ENCODE assay signal across 7 mouse cellular contexts in genomic region chr3:154193189-154193840, GRCm38 (mm10).
DNase-seq lines count a peak whose midpoint lies in the region; ATAC-seq and TF ChIP-seq lines count a peak whose summit lies in the region.

No protein-coding gene starts in this region.

- H3K27me3 ChIP-seq in limb, embryonic 12.5 days: peaks cover 21% of the 10 kb centered on the region
- peaks cover 19% of the 10 kb centered on the region for H3K27me3 ChIP-seq in limb, embryonic 10.5 days (ENCODE audit: low read depth, poor library complexity, severe bottlenecking)
- H3K27me3 ChIP-seq in hindbrain, embryonic 10.5 days (ENCODE audit: insufficient read depth, poor library complexity, severe bottlenecking): no peaks in the 10 kb centered on the region; the same call in none of the 2 replicates
- no peaks in the 10 kb centered on the region for H3K27me3 ChIP-seq in liver, embryonic 13.5 days
- no peaks in the 10 kb centered on the region for H3K27me3 ChIP-seq in midbrain, embryonic 16.5 days (ENCODE audit: control insufficient read depth, insufficient read depth, low read depth, low read length)

- no peak overlapping the region for H3K4me3 ChIP-seq in limb, embryonic 12.5 days (replicated peaks)
- no peak overlapping the region for H3K4me3 ChIP-seq in limb, embryonic 10.5 days
- H3K4me3 ChIP-seq in hindbrain, embryonic 10.5 days: peak overlapping the region; percentile 23
- peak overlapping the region; percentile 34 for H3K4me3 ChIP-seq in liver, embryonic 13.5 days (replicated peaks)
- H3K4me3 ChIP-seq in midbrain, embryonic 16.5 days (ENCODE audit: low read depth, low read length): no peak overlapping the region
- no peak overlapping the region for H3K4me3 ChIP-seq in lung, adult 2 months (replicated peaks; ENCODE audit: extremely low read depth, low read depth, low read length)

- TF ChIP-seq CTCF in lung, adult 2 months (IDR thresholded peaks at IDR 0.05; ENCODE audit: insufficient read depth, low read length): no peak

- 0 out of 2 replicates have a peak overlapping the region, but pooled peaks have one; percentile 15 for H3K4me2 ChIP-seq in limb, embryonic 12.5 days
- peak overlapping the region; percentile 64 for H3K4me2 ChIP-seq in liver, embryonic 13.5 days
- no peak overlapping the region for H3K4me2 ChIP-seq in midbrain, embryonic 16.5 days (ENCODE audit: low read length)

- 46% methylated on average over 10 of the region's 10 CpGs for WGBS in limb, embryonic 12.5 days
- WGBS in limb, embryonic 10.5 days: 55% methylated on average over 10 of the region's 10 CpGs
- WGBS in hindbrain, embryonic 10.5 days: 51% methylated on average over 10 of the region's 10 CpGs
- WGBS in liver, embryonic 13.5 days (ENCODE audit: insufficient replicate concordance): 39% methylated on average over 10 of the region's 10 CpGs
- WGBS in midbrain, embryonic 16.5 days: 52% methylated on average over 10 of the region's 10 CpGs
- WGBS in lung, adult 2 months: 68% methylated on average over 10 of the region's 10 CpGs

- no peaks in the 10 kb centered on the region for H3K36me3 ChIP-seq in limb, embryonic 12.5 days
- H3K36me3 ChIP-seq in limb, embryonic 10.5 days: no peaks in the 10 kb centered on the region
- no peaks in the 10 kb centered on the region for H3K36me3 ChIP-seq in hindbrain, embryonic 10.5 days
- no peaks in the 10 kb centered on the region for H3K36me3 ChIP-seq in liver, embryonic 13.5 days
- H3K36me3 ChIP-seq in midbrain, embryonic 16.5 days (ENCODE audit: control insufficient read depth, insufficient read depth, low read length): no peaks in the 10 kb centered on the region

- peaks cover 21% of the 10 kb centered on the region for H3K4me1 ChIP-seq in limb, embryonic 12.5 days (replicated peaks)
- peaks cover 20% of the 10 kb centered on the region for H3K4me1 ChIP-seq in limb, embryonic 10.5 days
- peaks cover 50% of the 10 kb centered on the region for H3K4me1 ChIP-seq in hindbrain, embryonic 10.5 days (replicated peaks)
- H3K4me1 ChIP-seq in liver, embryonic 13.5 days (replicated peaks): peaks cover 48% of the 10 kb centered on the region
- H3K4me1 ChIP-seq in midbrain, embryonic 16.5 days (ENCODE audit: control insufficient read depth, insufficient read depth, low read length): peaks cover 18% of the 10 kb centered on the region
- H3K4me1 ChIP-seq in lung, adult 2 months (ENCODE audit: control insufficient read depth, insufficient read depth, low read length): no peaks in the 10 kb centered on the region

- no peak overlapping the region for H3K9ac ChIP-seq in limb, embryonic 12.5 days (replicated peaks)
- peak overlapping the region; percentile 67 for H3K9ac ChIP-seq in liver, embryonic 13.5 days
- no peak overlapping the region; the same call in 1 of the 2 replicates for H3K9ac ChIP-seq in midbrain, embryonic 16.5 days (ENCODE audit: low read depth, low read length)

- no peaks in the 10 kb centered on the region for H3K9me3 ChIP-seq in limb, embryonic 12.5 days
- H3K9me3 ChIP-seq in limb, embryonic 10.5 days (replicated peaks): no peaks in the 10 kb centered on the region
- no peaks in the 10 kb centered on the region for H3K9me3 ChIP-seq in hindbrain, embryonic 10.5 days
- H3K9me3 ChIP-seq in liver, embryonic 13.5 days (replicated peaks): no peaks in the 10 kb centered on the region
- H3K9me3 ChIP-seq in midbrain, embryonic 16.5 days (replicated peaks; ENCODE audit: control insufficient read depth, low read length, poor library complexity, severe bottlenecking): no peaks in the 10 kb centered on the region

- H3K27ac ChIP-seq in limb, embryonic 12.5 days: no peak overlapping the region
- no peak overlapping the region for H3K27ac ChIP-seq in limb, embryonic 10.5 days
- peak overlapping the region; percentile 83 for H3K27ac ChIP-seq in hindbrain, embryonic 10.5 days
- H3K27ac ChIP-seq in liver, embryonic 13.5 days: peak overlapping the region; percentile 90
- H3K27ac ChIP-seq in midbrain, embryonic 16.5 days (ENCODE audit: low read length): peak overlapping the region; percentile 47

- no peak for TF ChIP-seq POLR2A in lung, adult 2 months (IDR thresholded peaks at IDR 0.05; ENCODE audit: borderline replicate concordance, extremely low read depth, low read depth, low read length)

- no peak for ATAC-seq in limb, embryonic 12.5 days (ENCODE audit: insufficient number of reproducible peaks, insufficient read depth, low FRiP score, low TSS enrichment, low read depth)
- peak; percentile 92 for ATAC-seq in liver, embryonic 13.5 days (ENCODE audit: low read depth)
- ATAC-seq in midbrain, embryonic 16.5 days: 0 out of 2 replicates have a peak, but pooled peaks have one; percentile 22

- DNase-seq in limb, embryonic 10.5 days (ENCODE audit: low spot score): no peak
- DNase-seq in hindbrain, embryonic 10.5 days (ENCODE audit: low spot score): no peak
- DNase-seq in liver, embryonic 13.5 days: peak; percentile 66
- DNase-seq in lung, adult 2 months: no peak
- no peak for DNase-seq in urinary bladder, adult 18-20 months (ENCODE audit: low spot score in 2 of 2)

Comparison
In these comparisons a context has a peak if more than half of its experiments do, and no peak if none do; other contexts are left out.
1. H3K27ac ChIP-seq: peak in hindbrain, embryonic 10.5 days (single experiment), liver, embryonic 13.5 days (single experiment) and midbrain, embryonic 16.5 days (single experiment); none in limb, embryonic 12.5 days (single experiment) and limb, embryonic 10.5 days (single experiment).
2. H3K4me3 ChIP-seq: peak in hindbrain, embryonic 10.5 days (single experiment) and liver, embryonic 13.5 days (single experiment); none in limb, embryonic 12.5 days (single experiment), limb, embryonic 10.5 days (single experiment), midbrain, embryonic 16.5 days (single experiment) and lung, adult 2 months (single experiment).